Mouse (Mus musculus) midbrain, postnatal 0 days (tissue): ENCODE measurements around the gene Fam3b. TPM values are rescaled to one million over a fixed set of nuclear protein-coding genes. Genes with fewer than 3 reads are reported as not detected.

Experiments used
- ATAC-seq: fragments of 200-750 bp; cut with Nextera tagmentation; 2 replicates; pipeline ENCODE4 v1.8.0; 2017; ENCODE audit warnings: moderate number of reproducible peaks, mild to moderate bottlenecking, moderate TSS enrichment, moderate library complexity; ENCODE audit not compliant: low FRiP score
- DNase-seq: peaks from one replicate; pipeline ENCODE4 v3.0.0-alpha.2; 2015; ENCODE audit warnings: low spot score
- H3K27ac ChIP-seq: fragments of 300-500 bp; sonication (generic); 2 replicates; pipeline ENCODE4 v1.5.1; 2014; ENCODE audit warnings: low read depth, mild to moderate bottlenecking, low read length, mixed read lengths
- H3K27me3 ChIP-seq: fragments of 300-500 bp; sonication (generic); 2 replicates; pipeline ENCODE4 v1.6.1; 2014; ENCODE audit warnings: low read length, control low read depth, mixed read lengths; ENCODE audit not compliant: insufficient read depth
- H3K36me3 ChIP-seq: fragments of 300-500 bp; sonication (generic); 2 replicates; pipeline ENCODE4 v1.6.1; 2014; ENCODE audit warnings: low read length, control low read depth, mixed read lengths; ENCODE audit not compliant: insufficient read depth
- H3K4me1 ChIP-seq: fragments of 300-500 bp; sonication (generic); 2 replicates; pipeline ENCODE4 v1.6.1; 2014; ENCODE audit warnings: mild to moderate bottlenecking, control low read depth, antibody characterized with exemption, low read length, mixed read lengths; ENCODE audit not compliant: insufficient read depth
- H3K4me2 ChIP-seq: fragments of 300-500 bp; sonication (generic); 2 replicates; pipeline ENCODE4 v1.6.1; 2014; ENCODE audit warnings: low read depth, mild to moderate bottlenecking, low read length, mixed read lengths; ENCODE audit not compliant: poor library complexity, severe bottlenecking
- H3K4me3 ChIP-seq: fragments of 300-500 bp; sonication (generic); 2 replicates; pipeline ENCODE4 v1.5.1; 2014; ENCODE audit warnings: low read depth, mild to moderate bottlenecking, low read length, moderate library complexity
- H3K9ac ChIP-seq: fragments of 300-500 bp; sonication (generic); replicated peaks from 2 replicates; pipeline ENCODE4 v1.6.1; 2014; ENCODE audit warnings: mild to moderate bottlenecking, low read length, moderate library complexity, mixed read lengths; ENCODE audit not compliant: poor library complexity, severe bottlenecking
- H3K9me3 ChIP-seq: fragments of 300-500 bp; sonication (generic); 2 replicates; pipeline ENCODE4 v1.6.1; 2016; ENCODE audit warnings: low read length, control low read depth
- CTCF ChIP-seq: IDR thresholded peaks from 2 replicates; pipeline ENCODE4 v1.5.1; 2016; ENCODE audit warnings: antibody characterized with exemption, mild to moderate bottlenecking
- WGBS: fragments of 180-500 bp; shearing (Covaris S2); extraction: QIAGEN DNeasy Blood & Tissue Kit; methylation state at CpG from one replicate; pipeline ENCODE4 v1.1.7; 2014; 5-methylcytosine and 5-hydroxymethylcytosine counted together
- polyA plus RNA-seq: library from polyadenylated mRNA; unstranded; fragments of >200 nt; fragmentation: Nextera tagmentation; extraction: Ambion mirVana; gene quantifications from 2 replicates; pipeline ENCODE4 v1.2.1, GENCODE M21; 2015
- total RNA-seq: library from RNA; depleted of rRNA; stranded (reverse); fragments of >200 nt; gene quantifications from 2 replicates; pipeline ENCODE4 v1.2.3, GENCODE M21; 2014; rRNA removed

Fam3b gene
- total and polyA plus RNA-seq, 2 experiments from 2014 or later, result not detected

- Histone ChIP-seq H3K4me1 (no peaks in the 10 kb centered on the region), H3K9me3 (no peaks in the 10 kb centered on the region), H3K4me3 (no peak overlapping the region), H3K36me3 (no peaks in the 10 kb centered on the region), H3K27ac (no peak overlapping the region), H3K27me3 (no peaks in the 10 kb centered on the region), H3K9ac (no peak overlapping the region), H3K4me2 (no peak overlapping the region)
- 74% methylated on average over 1 of the region's 1 CpGs for WGBS
- ATAC-seq (no peak), DNase-seq (no peak)
- no peak for TF ChIP-seq CTCF
Measured at GRCm38 (mm10) chr16:97423627-97424026, 91.0 kb downstream of the Fam3b start.

GRCm38 (mm10) chr16:97421671-97422070 is 92.9 kb downstream of the Fam3b start:
- no peak for TF ChIP-seq CTCF
- Histone ChIP-seq H3K9me3 (no peaks in the 10 kb centered on the region), H3K27ac (no peak overlapping the region), H3K4me1 (no peaks in the 10 kb centered on the region), H3K9ac (no peak overlapping the region), H3K4me2 (no peak overlapping the region), H3K36me3 (no peaks in the 10 kb centered on the region), H3K4me3 (no peak overlapping the region), H3K27me3 (no peaks in the 10 kb centered on the region)
- peak; percentile 8 for DNase-seq
- no peak for ATAC-seq
- WGBS, result 79% methylated on average over 6 of the region's 6 CpGs

Other genes starting within 250 kb of the Fam3b start
- 1.1 and 2.5 TPM in 2 replicates for gene Bace2, start 158.1 kb downstream of the Fam3b start, total RNA-seq
- gene Bace2, start 158.1 kb downstream of the Fam3b start, polyA plus RNA-seq, result 3.8 and 4.5 TPM in 2 replicates
- gene Mx1, start 51.9 kb downstream of the Fam3b start, total RNA-seq, result 0.05 and 0.38 TPM in 2 replicates
- gene Mx1, start 51.9 kb downstream of the Fam3b start, polyA plus RNA-seq, result 0.05 and 0.15 TPM in 2 replicates
- 0.22 and 0.24 TPM in 2 replicates for gene Tmprss2, start 96.4 kb upstream of the Fam3b start, total RNA-seq
- gene Tmprss2, start 96.4 kb upstream of the Fam3b start, polyA plus RNA-seq, result 0.09 TPM in 1 of 2 replicates, not detected in the other
- gene Ripk4, start 249.0 kb upstream of the Fam3b start, total RNA-seq, result 0.38 and 0.61 TPM in 2 replicates
- 0.32 and 0.40 TPM in 2 replicates for gene Ripk4, start 249.0 kb upstream of the Fam3b start, polyA plus RNA-seq